Mouse (Mus musculus): ENCODE results near the gene Yae1d1. TPM values are rescaled to one million over a fixed set of nuclear protein-coding genes. Genes with fewer than 3 reads are reported as not detected.

The Yae1d1 gene
- polyA plus RNA-seq, 1 experiment from 2014 or later, result 63.2 TPM

- under 1% methylated on average over 70 of the region's 70 CpGs for whole genome bisulfite sequencing
- no peaks in the 10 kb centered on the region for H3K36me3 ChIP-seq (ENCODE audit: control insufficient read depth, insufficient read depth, low read length)
Observed at GRCm38 (mm10) chr13:17943306-17944077, 49.7 kb downstream of the Yae1d1 start.

GRCm38 (mm10) chr13:17942338-17942737 lies 50.8 kb downstream of the Yae1d1 start:
- Histone ChIP-seq H3K36me3 (ENCODE audit: control insufficient read depth, insufficient read depth, low read length) (no peaks in the 10 kb centered on the region), H3K9ac (ENCODE audit: low read depth, low read length) (no peak overlapping the region), H3K27me3 (replicated peaks; ENCODE audit: control insufficient read depth, insufficient read depth, low read length) (no peaks in the 10 kb centered on the region), H3K9me3 (ENCODE audit: control insufficient read depth, low read length) (no peaks in the 10 kb centered on the region), H3K4me2 (ENCODE audit: low read depth, low read length) (no peak overlapping the region), H3K27ac (ENCODE audit: low read length) (no peak overlapping the region), H3K4me3 (ENCODE audit: low read length) (no peak overlapping the region), H3K4me1 (ENCODE audit: control insufficient read depth, insufficient read depth, low read length) (peaks cover 9% of the 10 kb centered on the region)
- 68% methylated on average over 6 of the region's 6 CpGs for WGBS
- no peak for ATAC-seq

More at GRCm38 (mm10) chr13:17943306-17944077, 49.7 kb downstream of the Yae1d1 start:
- ATAC-seq, result peak; percentile 94
- Histone ChIP-seq H3K27me3 (replicated peaks; ENCODE audit: control insufficient read depth, insufficient read depth, low read length) (no peaks in the 10 kb centered on the region), H3K9me3 (ENCODE audit: control insufficient read depth, low read length) (no peaks in the 10 kb centered on the region), H3K9ac (ENCODE audit: low read depth, low read length) (peak overlapping the region; percentile 90), H3K4me2 (ENCODE audit: low read depth, low read length) (peak overlapping the region; percentile 75), H3K27ac (ENCODE audit: low read length) (peak overlapping the region; percentile 94), H3K4me1 (ENCODE audit: control insufficient read depth, insufficient read depth, low read length) (peaks cover 9% of the 10 kb centered on the region), H3K4me3 (ENCODE audit: low read length) (peak overlapping the region; percentile 86)

Other genes with a start within 250 kb of the Yae1d1 start
- gene Cdk13, start 188.3 kb downstream of the Yae1d1 start, polyA plus RNA-seq (2015; fragmentation: Nextera tagmentation; extraction: Ambion mirVana), result 7.0 and 7.5 TPM in 2 replicates
- 89.6 and 94.9 TPM in 2 replicates for gene Rala, start 49.1 kb downstream of the Yae1d1 start, polyA plus RNA-seq (2015; fragmentation: Nextera tagmentation; extraction: Ambion mirVana)